Mouse (Mus musculus) granulocyte monocyte progenitor cell, adult 5-6 weeks (primary cell): ENCODE results near the gene Capn9. TPM values are rescaled to one million over a fixed set of nuclear protein-coding genes. Genes with fewer than 3 reads are reported as not detected.

Experiments
- total RNA-seq, 2 experiments: library from RNA; stranded (forward) in 1 of 2; stranded (reverse) in 1 of 2; fragments of 200-712, 200-1000 nt in 1 of 2; fragments of >200 nt in 1 of 2; fragmentation: Nextera tagmentation in 1 of 2; gene quantifications; 2 replicates each; pipeline ENCODE4 v1.2.3; 2014 to 2017

Gene Capn9
- total RNA-seq, 2 experiments from 2014 or later = not detected

Other genes with a start within 250 kb of the Capn9 start
- gene Pgbd5, start 136.5 kb upstream of the Capn9 start, total RNA-seq (2014; fragmentation: Nextera tagmentation) = not detected in 2 replicates
- gene Pgbd5, start 136.5 kb upstream of the Capn9 start, total RNA-seq (2017) = not detected in 2 replicates
- 18.9 and 22.5 TPM in 2 replicates for gene Cog2, start 55.3 kb upstream of the Capn9 start, total RNA-seq (2014; fragmentation: Nextera tagmentation)
- gene Cog2, start 55.3 kb upstream of the Capn9 start, total RNA-seq (2017) = 22.5 and 25.8 TPM in 2 replicates
- not detected in 2 replicates for gene Agt, start 6.4 kb upstream of the Capn9 start, total RNA-seq (2014; fragmentation: Nextera tagmentation)
- gene Agt, start 6.4 kb upstream of the Capn9 start, total RNA-seq (2017) = not detected in 2 replicates
- gene 2310022B05Rik, start 87.3 kb downstream of the Capn9 start, total RNA-seq (2014; fragmentation: Nextera tagmentation) = 9.6 and 10.7 TPM in 2 replicates
- 1.2 and 1.4 TPM in 2 replicates for gene 2310022B05Rik, start 87.3 kb downstream of the Capn9 start, total RNA-seq (2017)
- 44.3 and 46.4 TPM in 2 replicates for gene Ttc13, start 145.9 kb downstream of the Capn9 start, total RNA-seq (2014; fragmentation: Nextera tagmentation)
- 53.3 and 56.4 TPM in 2 replicates for gene Ttc13, start 145.9 kb downstream of the Capn9 start, total RNA-seq (2017)
- 7.8 and 18.3 TPM in 2 replicates for gene Arv1, start 146.0 kb downstream of the Capn9 start, total RNA-seq (2014; fragmentation: Nextera tagmentation)
- gene Arv1, start 146.0 kb downstream of the Capn9 start, total RNA-seq (2017) = 5.4 and 5.7 TPM in 2 replicates
- gene Fam89a, start 175.7 kb downstream of the Capn9 start, total RNA-seq (2014; fragmentation: Nextera tagmentation) = not detected in 2 replicates
- gene Fam89a, start 175.7 kb downstream of the Capn9 start, total RNA-seq (2017) = not detected in 2 replicates
- gene Trim67, start 217.0 kb downstream of the Capn9 start, total RNA-seq (2014; fragmentation: Nextera tagmentation) = not detected in 2 replicates
- not detected in 2 replicates for gene Trim67, start 217.0 kb downstream of the Capn9 start, total RNA-seq (2017)